In the genomic region with DNA sequence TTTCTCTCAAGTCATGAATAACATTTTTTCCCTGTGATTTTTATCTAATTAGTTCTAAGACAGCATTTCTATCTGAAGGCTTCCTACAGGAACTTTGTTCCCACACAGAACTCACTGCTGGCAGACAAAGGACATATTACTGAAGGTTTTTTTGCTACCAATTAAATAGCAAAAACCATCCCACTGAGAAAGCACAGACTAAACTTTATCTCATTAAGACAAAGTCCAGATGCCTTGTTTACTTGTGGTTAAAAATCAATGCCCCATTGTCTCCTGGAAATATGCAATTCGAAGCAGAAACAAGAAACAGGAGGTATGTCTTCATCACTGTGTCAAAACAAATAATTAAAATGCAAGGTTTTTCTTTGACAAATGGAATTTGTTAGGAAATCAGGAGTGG, we compare ENCODE assay signal across 19 mouse cellular contexts.
"Had no signal": no experiment of that assay in that cellular context is flagged by ENCODE, and none has a peak within 500 bp of the region (broad histone marks: within the 10 kb centered on the region; RNA-seq: fewer than 3 reads in every experiment).

No protein-coding gene starts in this region.

- H3K27ac ChIP-seq: kidney, embryonic 15.5 days; limb, embryonic 10.5 days; limb, embryonic 13.5 days; liver, embryonic 14.5 days; macrophage had no signal

- ATAC-seq: intestine, embryonic 16.5 days; liver, postnatal 0 days; lung, postnatal 0 days had no signal

- H3K9me3 ChIP-seq: kidney, embryonic 15.5 days; limb, embryonic 10.5 days; limb, embryonic 13.5 days; megakaryocyte, embryonic 14.5 days had no signal

- H3K36me3 ChIP-seq: kidney, embryonic 15.5 days; limb, embryonic 10.5 days; limb, embryonic 13.5 days had no signal

- H3K27me3 ChIP-seq: kidney, embryonic 15.5 days; limb, embryonic 13.5 days; megakaryocyte, embryonic 14.5 days had no signal

- H3K4me2 ChIP-seq: kidney, embryonic 15.5 days; limb, embryonic 13.5 days; lung, embryonic 14.5 days; midbrain, embryonic 11.5 days had no signal

- DNase-seq: kidney, adult 2 months; kidney, postnatal 10 days; kidney, postnatal 36 days; layer of hippocampus, adult 9-11 months; liver; liver, postnatal 0 days; lung, embryonic 14.5 days; midbrain, embryonic 14.5 days; thymus, adult 18-20 months; thymus, postnatal 4 days had no signal

- H3K9ac ChIP-seq: kidney, embryonic 15.5 days; limb, embryonic 13.5 days; liver, embryonic 14.5 days; liver, postnatal 0 days; lung, embryonic 14.5 days had no signal

- H3K4me1 ChIP-seq: kidney, embryonic 15.5 days; limb, embryonic 10.5 days; megakaryocyte, embryonic 14.5 days had no signal

- H3K4me3 ChIP-seq: kidney, embryonic 15.5 days; limb, embryonic 10.5 days; limb, embryonic 13.5 days; megakaryocyte, embryonic 14.5 days had no signal
